Mouse (Mus musculus): ENCODE results near the gene Clec4a4. TPM values are rescaled to one million over a fixed set of nuclear protein-coding genes. Genes with fewer than 3 reads are reported as not detected.

Gene Clec4a4
- polyA plus RNA-seq (2015; fragmentation: Illumina TruSeq; extraction: RNeasy Lipid Tissue Mini Kit (QIAGEN cat#74804); ENCODE audit: insufficient read depth, low replicate concordance), result 24.9 TPM

DNA sequence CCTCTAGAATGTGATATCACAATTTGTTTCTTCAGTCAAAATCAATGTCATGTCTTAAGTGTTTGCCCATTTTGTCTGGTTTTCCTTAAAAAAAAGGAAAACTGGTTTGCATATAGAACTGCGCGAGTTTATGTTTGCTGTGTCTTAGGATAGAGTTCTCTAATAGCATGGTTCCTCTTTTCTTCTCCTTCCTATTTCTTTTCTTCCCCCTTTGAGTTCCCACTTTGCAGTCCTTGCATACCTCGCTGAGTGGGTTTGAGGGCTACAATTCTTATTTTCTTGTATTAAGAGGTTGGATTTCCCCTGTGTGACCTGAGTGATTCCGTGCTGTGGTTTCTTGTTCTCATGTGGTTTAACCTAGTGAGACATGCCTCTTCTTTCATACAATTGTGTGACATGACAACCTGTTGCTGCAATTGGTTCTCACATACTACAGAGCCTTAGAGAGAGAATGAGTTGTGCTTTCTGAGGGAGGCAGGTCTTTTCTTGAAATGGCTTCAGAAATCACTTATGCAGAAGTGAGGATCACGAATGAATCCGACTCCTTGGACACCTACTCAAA, at the start of gene Clec4a4:
Clec4a4 (plus strand) TSS at position 492 of the 562 bp plus-strand sequence.

DNA sequence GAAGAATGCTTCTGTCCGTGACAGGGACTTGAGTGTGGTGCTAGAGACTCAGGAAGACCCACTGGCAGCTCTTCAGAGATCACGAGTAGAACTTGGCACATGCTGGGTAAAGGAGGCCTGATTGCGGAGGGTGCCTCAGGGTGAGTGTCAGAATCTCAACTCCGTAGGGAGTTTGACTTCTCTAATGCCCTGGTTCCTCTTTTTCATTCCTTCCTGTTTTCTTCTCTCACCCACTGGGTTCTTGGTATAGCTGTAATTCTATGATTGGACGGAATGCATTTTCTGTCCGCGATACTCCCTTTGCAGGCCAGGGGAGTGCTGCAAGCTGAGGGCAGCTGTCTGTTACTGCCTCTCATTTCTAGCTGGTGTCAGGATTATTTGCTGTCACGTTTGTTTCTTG, 37.8 kb upstream of the Clec4a4 start, which contains the start of gene Clec4a3:
Clec4a3 (plus strand) TSS at position 115 of the 400 bp plus-strand sequence.

DNA sequence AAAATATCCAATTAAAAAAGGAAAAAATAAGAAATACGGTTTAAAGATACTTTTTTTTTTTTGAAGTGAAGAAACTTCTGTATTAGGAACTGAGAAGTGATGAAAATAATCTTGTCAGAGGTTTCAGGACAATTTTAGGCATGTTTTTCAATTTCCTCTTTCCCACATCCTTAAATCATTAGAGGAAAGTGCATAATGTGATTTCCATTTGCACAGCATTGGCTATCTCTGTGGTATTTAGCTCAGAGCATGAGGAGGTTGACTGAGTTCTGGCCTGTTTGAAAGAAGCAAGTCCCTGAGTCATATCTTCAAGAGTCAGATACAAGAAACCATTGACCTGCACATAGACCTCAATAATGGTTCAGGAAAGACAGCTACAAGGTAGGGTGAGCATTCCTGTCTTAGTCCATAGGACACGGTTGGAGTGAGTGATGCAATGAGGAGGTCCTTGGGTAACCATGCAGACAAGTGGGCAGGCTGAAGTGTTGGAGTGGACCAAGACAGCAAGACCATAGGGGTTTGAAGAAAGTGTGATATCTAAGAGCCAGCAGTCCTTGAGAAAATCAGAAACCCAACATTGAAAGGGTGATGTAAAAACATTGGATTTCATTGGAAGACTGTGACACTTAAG, 59.7 kb downstream of the Clec4a4 start, which contains the start of gene Clec4b1:
Clec4b1 (plus strand) TSS at position 221 of the 631 bp plus-strand sequence.

Other genes starting within 250 kb of the Clec4a4 start
- gene Slc2a3, start 188.7 kb upstream of the Clec4a4 start, polyA plus RNA-seq (2015; fragmentation: Illumina TruSeq; extraction: RNeasy Lipid Tissue Mini Kit (QIAGEN cat#74804); ENCODE audit: insufficient read depth, low replicate concordance), result 34.6 TPM
- 26.8 TPM for gene Foxj2, start 170.5 kb upstream of the Clec4a4 start, polyA plus RNA-seq (2015; fragmentation: Illumina TruSeq; extraction: RNeasy Lipid Tissue Mini Kit (QIAGEN cat#74804); ENCODE audit: insufficient read depth, low replicate concordance)
- gene C3ar1, start 134.2 kb upstream of the Clec4a4 start, polyA plus RNA-seq (2015; fragmentation: Illumina TruSeq; extraction: RNeasy Lipid Tissue Mini Kit (QIAGEN cat#74804); ENCODE audit: insufficient read depth, low replicate concordance), result 0.79 TPM
- 35.3 TPM for gene Necap1, start 115.9 kb upstream of the Clec4a4 start, polyA plus RNA-seq (2015; fragmentation: Illumina TruSeq; extraction: RNeasy Lipid Tissue Mini Kit (QIAGEN cat#74804); ENCODE audit: insufficient read depth, low replicate concordance)
- gene Clec4a1, start 68.5 kb upstream of the Clec4a4 start, polyA plus RNA-seq (2015; fragmentation: Illumina TruSeq; extraction: RNeasy Lipid Tissue Mini Kit (QIAGEN cat#74804); ENCODE audit: insufficient read depth, low replicate concordance), result 54.7 TPM
- 62.3 TPM for gene Clec4a3, start 37.9 kb upstream of the Clec4a4 start, polyA plus RNA-seq (2015; fragmentation: Illumina TruSeq; extraction: RNeasy Lipid Tissue Mini Kit (QIAGEN cat#74804); ENCODE audit: insufficient read depth, low replicate concordance)
- gene Clec4b1, start 59.6 kb downstream of the Clec4a4 start, polyA plus RNA-seq (2015; fragmentation: Illumina TruSeq; extraction: RNeasy Lipid Tissue Mini Kit (QIAGEN cat#74804); ENCODE audit: insufficient read depth, low replicate concordance), result 11.5 TPM
- gene Clec4a2, start 116.1 kb downstream of the Clec4a4 start, polyA plus RNA-seq (2015; fragmentation: Illumina TruSeq; extraction: RNeasy Lipid Tissue Mini Kit (QIAGEN cat#74804); ENCODE audit: insufficient read depth, low replicate concordance), result 42.8 TPM
- 3.2 TPM for gene Clec4b2, start 182.5 kb downstream of the Clec4a4 start, polyA plus RNA-seq (2015; fragmentation: Illumina TruSeq; extraction: RNeasy Lipid Tissue Mini Kit (QIAGEN cat#74804); ENCODE audit: insufficient read depth, low replicate concordance)
- 145 TPM for gene Clec4n, start 239.5 kb downstream of the Clec4a4 start, polyA plus RNA-seq (2015; fragmentation: Illumina TruSeq; extraction: RNeasy Lipid Tissue Mini Kit (QIAGEN cat#74804); ENCODE audit: insufficient read depth, low replicate concordance)